Mouse (Mus musculus): ENCODE results near the gene Trip10. TPM values are rescaled to one million over a fixed set of nuclear protein-coding genes. Genes with fewer than 3 reads are reported as not detected.

Gene Trip10
- polyA plus RNA-seq, 1 experiment, result 26.4 TPM

DNA sequence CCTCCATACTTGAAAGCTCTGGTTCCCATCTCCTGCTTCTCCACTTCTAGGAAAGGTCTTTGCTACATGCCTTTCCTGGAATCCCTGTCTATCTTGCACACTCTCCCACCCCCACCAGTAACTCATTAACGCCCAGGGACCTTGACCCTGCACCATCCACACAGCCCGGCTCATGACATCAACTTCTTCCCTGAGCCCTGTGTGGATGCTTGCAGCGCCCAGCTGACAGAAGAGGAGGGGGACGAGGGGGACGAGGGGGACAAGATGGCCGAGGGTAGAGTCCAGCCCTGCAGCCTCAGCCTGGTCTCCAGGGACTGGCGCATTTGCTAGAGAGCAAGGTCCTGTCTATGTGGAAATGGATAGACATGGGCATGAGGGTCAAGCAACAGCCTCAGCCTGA lies 16.2 kb upstream of the Trip10 start:
- no peak for DNase-seq (ENCODE audit: low read depth, low spot score)
- 22% methylated on average over 7 of the region's 7 CpGs for WGBS

DNA sequence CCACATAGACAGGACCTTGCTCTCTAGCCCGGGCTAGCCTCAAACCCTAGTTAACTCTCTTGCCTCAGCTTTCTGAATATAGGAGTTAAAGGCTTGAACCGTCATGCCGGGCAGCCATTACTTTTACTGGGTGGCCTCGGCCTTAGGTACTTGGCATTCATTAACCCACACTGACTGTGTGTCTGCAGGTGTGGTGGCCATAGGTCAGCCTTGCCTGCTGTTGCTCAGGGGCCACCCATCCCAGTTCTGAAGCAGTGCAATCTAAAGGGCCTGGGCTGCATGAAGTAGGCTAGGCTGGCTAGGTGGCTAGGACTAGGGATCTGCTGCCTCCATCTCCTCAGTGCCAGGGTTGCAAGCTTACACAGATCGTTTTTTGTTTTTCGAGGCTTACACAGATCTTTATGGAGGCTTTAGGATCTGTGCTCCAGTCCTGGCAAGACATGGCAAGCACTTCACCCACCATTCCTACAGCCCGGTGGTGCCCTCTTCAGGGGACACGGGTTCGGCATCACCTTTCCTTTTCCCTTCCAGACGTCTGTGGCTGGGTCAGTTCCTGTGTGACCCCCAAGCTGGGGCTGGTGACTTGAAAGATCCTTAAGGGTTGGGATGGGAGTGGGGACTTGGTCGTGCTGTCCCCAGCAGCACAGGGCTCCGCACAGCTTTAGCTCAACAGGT lies 14.9 kb upstream of the Trip10 start:
- WGBS, result 38% methylated on average over 12 of the region's 12 CpGs
- no peak for DNase-seq (ENCODE audit: low read depth, low spot score)

DNA sequence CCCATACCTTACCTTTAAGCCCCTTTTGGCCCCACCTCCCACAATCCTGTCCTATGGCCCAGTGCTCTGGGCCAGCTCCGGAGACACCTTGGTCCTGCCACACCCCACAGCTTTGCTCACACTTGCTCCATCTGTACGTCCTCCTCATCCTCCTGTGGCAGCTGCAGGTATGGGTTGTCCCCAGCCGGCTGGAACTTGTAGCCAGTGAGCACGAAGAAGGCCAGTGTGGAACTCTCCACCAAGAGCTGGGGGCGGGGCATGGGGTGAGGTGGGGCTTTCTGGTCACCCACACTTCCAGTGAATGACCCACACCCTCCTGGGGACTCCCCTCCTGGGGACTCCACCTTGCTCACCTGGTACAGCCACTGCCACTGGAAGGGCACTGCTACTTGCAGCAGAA lies 13.5 kb upstream of the Trip10 start:
- no peak for DNase-seq (ENCODE audit: low read depth, low spot score)
- 69% methylated on average over 5 of the region's 5 CpGs for WGBS

DNA sequence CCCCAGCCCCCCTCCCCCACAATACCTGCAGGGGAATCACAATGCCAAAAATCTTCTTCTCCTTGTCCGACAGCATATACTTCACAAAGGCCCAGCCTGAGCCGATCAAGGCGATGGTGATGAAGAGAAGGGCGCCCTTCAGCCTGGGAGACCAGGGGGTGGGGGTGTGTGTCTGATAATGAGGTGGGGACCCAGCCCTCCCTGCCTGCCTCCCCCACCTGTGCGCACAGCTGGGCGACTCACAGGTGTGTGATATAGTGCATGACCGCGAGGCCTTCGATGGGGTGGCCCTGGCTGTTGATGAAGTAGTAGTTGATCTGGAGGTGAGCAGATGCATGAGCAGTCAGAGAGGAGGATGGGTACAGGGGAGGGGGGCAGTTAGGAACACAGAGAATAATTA lies 12.1 kb upstream of the Trip10 start:
- 92% methylated on average over 9 of the region's 9 CpGs for WGBS
- DNase-seq (ENCODE audit: low read depth, low spot score), result no peak

DNA sequence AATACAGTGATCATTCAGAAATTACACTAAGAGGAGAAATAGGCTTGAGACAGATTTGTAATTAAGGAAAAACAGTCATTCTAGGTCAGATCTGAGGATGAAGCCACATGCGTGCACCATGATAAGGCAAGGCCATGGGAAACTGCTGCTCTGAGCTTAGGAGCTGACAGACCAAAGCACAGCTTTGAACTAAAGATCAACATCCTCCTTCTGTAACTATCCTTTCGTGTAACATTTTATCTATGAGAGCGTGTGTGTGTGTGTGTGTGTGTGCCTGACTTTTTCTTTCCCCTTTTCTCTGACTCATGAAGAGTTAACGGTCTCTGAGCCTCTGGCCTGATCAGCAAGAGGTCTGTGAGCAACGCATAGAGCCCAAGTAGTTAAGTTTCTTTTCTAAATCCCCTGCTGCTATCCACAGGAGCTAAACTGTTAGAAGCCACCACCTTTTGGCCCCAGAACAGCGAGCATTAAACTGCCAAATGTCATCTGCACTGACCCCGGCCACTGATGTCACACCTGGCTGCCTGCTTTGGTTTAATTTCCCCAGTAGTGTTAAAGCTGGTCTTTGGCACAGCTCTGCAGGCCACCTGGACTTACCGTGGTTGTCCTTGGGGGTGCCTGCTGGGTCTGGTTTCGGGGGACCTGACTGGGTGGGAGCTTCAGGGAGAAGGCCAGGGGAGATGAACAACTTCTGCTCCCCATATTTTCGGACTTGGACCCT lies 5.4 kb upstream of the Trip10 start:
- no peak for DNase-seq (ENCODE audit: low read depth, low spot score)
- 87% methylated on average over 10 of the region's 10 CpGs for WGBS

DNA sequence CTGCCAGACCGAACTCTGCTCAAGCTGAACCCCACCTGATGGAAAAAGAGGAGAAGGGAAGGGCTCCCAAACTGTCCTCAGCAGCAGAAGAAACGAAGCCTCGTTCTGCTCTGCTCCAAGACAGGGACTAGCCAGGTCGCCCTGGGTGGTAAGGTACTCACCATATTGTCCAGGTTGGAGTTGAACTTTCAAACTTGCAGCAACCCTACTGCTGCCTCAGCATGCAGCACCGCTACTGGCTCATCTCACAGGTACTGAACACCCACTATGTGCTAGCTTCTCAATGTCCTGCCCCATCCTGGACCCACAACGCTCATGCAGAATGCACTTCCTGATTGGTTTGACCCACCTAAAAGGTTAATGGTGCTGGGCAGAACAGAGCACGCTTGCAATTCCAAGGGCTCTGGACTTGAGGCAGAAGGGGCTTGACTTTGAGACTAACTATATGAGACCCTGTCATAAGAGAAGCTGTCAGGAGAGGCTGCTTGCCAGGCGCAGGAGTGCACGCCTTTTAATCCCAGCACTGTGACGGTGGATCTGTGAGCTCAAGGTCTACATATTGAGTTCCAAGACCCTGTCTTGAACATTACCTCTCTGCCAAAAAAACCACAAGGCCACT lies 3.8 kb upstream of the Trip10 start:
- 87% methylated on average over 10 of the region's 10 CpGs for WGBS
- no peak for DNase-seq (ENCODE audit: low read depth, low spot score)

DNA sequence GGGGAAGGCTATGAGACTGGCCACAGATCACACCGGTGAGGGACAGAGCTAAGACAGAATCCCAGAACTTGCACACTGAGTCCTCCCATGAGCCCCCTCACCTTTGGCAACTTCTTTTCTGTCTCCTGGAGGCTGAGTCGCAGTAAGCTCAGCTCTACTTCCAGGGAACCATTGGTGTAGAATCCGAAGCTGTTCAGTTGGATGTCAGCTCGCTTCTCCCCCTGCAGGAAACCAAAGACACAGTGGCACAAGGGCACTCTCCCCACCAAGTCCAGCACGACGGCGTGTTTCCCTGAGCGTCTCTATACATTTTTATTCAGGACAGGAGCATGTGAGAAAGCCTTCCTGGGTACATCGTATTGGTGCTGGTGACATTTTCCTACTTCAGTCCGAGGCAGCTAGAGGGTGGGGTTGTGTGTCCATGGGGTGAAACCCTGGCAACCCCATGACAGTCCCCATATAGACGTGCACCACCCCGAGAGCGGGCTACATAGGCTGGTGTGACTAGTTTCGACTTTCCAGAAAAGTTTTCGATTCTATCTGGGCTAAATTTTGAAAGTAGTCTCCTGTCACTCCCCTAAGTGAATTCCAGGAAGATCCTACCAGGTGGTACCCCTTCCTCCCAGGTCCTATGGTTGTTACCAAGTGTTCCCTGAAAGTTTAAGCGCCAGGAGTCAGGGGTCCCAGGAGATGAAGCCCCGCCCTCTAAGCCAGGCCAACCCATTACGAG lies 2.4 kb upstream of the Trip10 start:
- 3% methylated on average over 18 of the region's 18 CpGs for WGBS
- no peak for DNase-seq (ENCODE audit: low read depth, low spot score)

DNA sequence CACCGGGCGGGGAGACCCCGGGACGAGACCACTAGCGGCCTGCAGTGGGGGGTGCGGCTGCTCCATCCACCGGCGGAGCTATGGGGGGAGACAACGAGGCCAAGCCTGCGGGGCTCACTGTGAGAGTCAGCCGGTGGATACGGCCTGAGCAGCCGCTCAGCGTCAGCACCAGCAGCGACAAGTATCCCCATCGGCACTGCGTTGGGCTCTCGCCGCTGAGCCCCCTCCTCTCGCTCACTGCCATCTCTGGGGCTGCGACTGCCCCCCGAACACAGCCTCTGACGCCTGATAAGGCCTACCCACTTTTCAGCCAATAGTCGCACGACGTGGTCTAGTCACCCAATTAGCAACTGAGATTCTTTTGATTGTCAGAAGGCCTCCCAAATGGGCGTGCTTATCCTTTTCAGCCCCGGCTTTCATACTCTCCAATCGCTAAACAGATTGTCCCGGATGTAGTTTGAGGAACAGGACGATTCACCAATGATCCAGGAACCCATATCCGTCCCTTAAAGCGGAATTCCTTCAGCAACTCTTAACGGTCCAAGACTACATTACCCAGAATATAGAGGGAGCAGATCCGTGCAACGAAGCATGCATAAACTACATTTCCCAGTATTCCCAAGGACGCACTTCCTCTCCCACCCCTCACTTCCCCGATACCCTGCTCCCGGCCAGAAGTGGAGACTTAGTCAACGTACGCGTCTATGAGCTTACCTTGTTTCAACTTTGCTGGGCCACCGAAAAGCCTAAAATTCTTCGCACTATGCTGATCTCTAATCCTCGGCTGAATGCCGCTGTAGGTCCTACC lies 1.7 kb upstream of the Trip10 start:
- DNase-seq (ENCODE audit: low read depth, low spot score), result peak; percentile 99
- under 1% methylated on average over 46 of the region's 46 CpGs for WGBS

DNA sequence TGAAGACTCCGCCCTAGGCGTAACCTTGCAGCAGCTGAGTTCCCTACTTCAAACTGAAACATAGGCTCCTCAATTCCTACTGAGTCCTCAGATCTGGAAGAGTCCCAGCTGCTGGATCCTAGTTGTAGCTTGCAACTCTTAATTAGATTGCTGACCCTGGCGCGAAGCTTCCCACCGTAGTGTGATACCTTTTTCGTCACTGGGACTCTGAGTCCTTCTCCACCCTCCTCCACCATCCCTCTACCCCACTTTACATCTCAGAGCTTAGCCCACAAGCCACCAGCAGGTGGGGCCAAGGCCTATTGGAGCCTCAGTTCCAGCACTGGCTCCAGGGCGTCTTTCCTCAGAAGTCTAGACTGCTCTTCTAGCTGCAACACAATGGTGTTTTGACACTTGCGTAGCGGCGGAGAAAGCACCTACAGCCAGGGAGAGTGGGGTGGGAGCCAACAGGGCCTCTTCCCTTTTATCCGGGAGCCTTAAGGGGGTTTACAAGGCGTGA lies 1.0 kb upstream of the Trip10 start, which contains the start of gene Gpr108:
Gpr108 (minus strand) TSS at position 246 of the 499 bp plus-strand sequence.
- 0% methylated on average over 12 of the region's 12 CpGs for WGBS
- DNase-seq (ENCODE audit: low read depth, low spot score), result peak; percentile 81

DNA sequence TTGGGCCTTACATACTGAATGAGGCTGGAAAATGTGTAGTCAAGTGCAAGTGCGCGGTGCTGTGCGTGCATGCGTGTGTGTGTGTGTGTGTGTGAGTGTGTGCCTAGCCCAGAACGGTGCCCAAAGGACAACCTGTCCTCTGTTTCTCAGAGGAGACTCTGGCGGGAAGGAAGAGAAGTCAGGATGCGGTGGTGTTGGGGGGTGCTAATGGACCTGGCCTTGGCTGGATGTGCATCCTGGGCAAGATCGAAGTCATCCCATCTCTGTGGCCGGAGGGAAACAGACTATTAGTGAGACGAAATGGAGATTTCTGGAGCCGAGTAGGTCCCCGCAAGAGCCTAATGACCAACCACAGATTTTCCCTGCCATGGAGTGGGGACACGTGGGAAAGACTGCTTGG lies 484 bp upstream of the Trip10 start:
- 5% methylated on average over 13 of the region's 13 CpGs for WGBS
- no peak for DNase-seq (ENCODE audit: low read depth, low spot score)

DNA sequence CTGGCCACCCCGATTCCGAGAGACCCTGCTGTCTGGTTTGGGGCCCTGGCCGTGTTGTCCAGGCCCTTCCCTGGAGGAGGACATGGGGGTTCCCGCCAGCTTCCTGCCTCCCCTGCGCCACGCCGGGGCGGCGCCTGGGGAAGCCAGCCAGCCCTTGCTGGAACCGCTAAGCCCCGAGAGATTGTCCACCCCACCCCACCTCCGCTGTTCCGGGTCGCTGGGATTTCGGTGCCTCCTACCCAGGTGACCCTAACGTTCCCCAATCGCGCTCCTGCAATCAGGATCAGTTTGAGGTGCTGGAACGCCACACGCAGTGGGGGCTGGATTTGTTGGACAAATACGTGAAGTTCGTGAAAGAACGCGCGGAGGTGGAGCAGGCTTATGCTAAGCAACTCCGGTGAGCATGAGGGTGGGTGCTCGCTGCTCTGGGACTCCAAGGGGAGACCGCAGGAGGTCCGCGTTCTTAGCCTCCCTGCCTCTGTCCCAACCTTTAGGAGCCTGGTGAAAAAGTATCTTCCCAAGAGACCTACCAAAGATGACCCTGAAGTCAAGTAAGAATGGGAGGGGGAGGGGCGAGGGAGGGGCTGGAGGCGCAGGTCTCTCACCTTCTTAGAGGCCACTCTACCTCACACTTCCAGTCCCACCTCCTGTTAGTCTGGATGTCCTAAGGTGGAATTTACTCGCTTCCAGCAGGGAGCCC lies 1.4 kb downstream of the Trip10 start:
- no peak for DNase-seq (ENCODE audit: low read depth, low spot score)
- WGBS, result 6% methylated on average over 33 of the region's 33 CpGs

DNA sequence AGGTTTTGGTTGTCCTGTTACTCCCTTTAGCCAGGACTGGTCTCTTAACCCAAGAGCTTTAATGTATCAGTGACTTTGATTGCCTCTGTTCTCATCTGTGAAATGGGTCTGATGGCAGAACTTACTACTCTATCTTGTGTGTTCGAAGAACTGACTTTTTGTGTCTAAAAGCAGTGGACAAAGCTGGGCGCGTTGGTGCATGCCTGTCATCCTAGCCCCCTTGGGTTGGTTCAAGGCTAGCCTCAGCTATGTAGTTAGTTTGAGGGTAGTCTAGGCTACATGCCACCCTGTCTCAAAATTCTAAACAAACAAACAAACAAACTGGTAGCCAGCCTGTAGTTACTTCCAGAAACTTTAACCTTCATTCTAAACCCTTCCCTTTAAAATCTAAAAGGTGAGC lies 2.2 kb downstream of the Trip10 start:
- DNase-seq (ENCODE audit: low read depth, low spot score), result no peak
- 94% methylated on average over 3 of the region's 3 CpGs for WGBS

DNA sequence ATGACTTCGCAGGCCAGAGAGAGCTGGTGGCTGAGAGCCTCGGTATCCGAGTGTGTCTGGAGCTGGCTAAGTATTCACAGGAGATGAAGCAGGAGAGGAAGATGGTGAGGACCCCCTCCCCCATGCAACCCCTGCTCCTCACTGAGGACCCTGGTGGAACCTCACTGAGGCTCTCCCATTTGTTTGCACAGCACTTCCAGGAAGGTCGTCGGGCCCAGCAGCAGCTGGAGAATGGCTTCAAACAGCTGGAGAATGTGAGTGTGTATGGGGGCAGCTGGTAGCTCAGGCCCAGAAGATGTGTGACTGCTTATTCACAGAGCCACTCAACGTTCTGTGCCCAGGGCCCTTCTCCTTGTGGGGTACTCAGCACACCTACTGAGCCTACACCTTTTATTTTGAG lies 4.1 kb downstream of the Trip10 start:
- 55% methylated on average over 6 of the region's 6 CpGs for WGBS
- DNase-seq (ENCODE audit: low read depth, low spot score), result no peak

DNA sequence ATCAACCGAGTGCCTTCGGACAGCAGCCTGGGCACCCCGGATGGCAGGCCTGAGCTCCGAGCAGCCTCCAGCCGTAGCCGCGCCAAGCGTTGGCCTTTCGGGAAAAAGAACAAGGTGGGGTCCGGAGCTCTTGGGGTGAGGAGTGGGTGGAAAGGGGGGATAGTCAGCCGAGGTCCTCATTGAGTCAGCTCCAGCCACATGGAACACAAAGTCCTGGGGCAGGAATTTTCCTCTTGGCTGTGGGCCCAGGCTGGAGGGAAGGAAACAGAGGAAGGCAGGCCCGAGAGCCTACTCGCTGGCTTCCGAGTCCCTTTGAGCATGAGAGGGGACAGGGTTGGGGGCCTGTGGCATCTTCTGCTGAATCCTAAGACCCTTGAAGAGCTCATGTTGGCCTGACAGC lies 6.1 kb downstream of the Trip10 start:
- 82% methylated on average over 14 of the region's 14 CpGs for WGBS
- no peak for DNase-seq (ENCODE audit: low read depth, low spot score)

DNA sequence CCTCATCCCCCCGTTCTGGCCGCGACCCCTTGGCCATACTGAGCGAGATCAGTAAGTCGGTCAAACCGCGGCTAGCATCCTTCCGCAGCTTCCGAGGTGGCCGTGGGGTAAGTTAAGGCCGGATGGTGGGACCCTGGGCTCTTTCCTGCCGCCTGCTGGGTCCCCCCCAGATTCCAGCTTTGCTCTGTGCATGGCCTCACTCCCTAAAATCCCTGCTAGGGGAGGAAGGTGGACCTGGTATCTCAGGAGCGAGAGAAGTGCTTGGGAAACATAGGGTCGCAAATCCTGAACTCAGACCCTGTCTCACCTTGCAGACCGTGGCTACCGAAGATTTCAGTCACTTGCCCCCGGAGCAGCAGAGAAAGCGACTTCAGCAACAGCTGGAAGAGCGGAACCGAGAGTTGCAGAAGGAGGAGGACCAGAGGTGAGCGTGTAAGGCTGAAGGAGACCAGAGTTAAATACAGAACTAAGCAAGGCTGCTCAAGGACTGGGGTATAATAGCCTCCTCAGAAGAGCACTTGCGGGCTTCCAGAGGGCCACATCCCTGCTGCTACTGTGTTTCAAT lies 7.7 kb downstream of the Trip10 start:
- WGBS, result 95% methylated on average over 22 of the region's 22 CpGs

DNA sequence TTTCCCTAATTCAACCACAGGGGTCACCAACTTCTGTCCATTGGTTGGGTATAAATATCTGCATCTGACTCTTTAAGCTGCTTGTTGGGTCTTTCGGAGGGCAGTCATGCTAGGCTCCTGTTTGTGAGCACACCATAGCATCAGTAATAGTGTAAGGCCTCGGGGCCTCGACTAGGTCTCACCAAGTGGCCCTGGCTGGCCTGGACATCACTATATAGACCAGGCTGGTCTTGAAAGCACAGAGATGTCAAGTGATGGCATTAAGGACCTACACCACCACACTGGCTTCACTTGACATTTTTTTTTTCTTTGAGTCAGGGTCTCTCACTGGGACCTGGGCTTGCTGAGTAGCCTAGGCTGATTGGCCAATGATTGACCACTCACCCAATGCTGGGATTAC lies 8.9 kb downstream of the Trip10 start:
- WGBS, result 97% methylated on average over 3 of the region's 3 CpGs
- DNase-seq (ENCODE audit: low read depth, low spot score), result no peak

More for the DNA sequence above, 7.7 kb downstream of the Trip10 start:
- DNase-seq (ENCODE audit: low read depth, low spot score), result no peak

DNA sequence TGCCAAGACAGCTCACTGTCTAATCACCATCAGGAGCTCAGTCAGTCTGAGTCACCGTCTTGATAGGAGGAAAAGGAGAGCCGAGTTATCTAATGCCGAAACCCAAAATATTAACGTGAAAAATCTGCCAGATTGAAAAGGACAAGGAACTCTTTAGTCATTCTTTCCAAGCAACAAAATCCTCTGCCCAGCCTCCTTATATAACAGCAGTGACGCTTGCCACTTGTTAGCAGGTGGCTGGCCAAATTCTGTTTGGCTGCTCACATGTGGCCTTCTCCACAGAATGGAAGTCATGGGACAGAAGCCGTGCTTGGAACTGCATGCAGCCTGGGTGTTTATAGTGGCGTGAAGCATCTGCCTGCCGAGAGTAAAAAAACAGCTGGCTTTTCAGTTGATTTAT lies 10.5 kb downstream of the Trip10 start:
- DNase-seq (ENCODE audit: low read depth, low spot score), result no peak
- WGBS, result 74% methylated on average over 8 of the region's 8 CpGs

DNA sequence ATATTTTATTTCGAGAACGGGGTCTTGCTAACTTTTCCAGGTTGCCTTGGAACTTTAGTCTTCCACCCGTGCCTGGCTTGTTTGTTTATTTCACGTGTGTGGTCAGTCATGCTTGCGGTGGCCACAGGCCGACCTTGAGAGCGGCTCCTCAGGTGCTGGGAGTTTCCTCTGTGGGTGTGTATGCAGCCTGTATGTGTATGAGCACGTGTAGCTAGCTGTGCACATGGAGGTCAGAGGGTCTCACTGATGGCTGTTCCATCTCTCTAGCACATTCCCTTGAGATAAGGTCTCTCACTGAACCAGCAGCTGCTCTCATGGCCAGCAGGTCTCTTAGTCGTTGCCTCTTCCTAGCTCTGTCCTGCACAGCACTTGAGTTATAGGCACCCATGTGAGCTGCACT lies 11.1 kb downstream of the Trip10 start:
- WGBS, result 83% methylated on average over 9 of the region's 9 CpGs
- DNase-seq (ENCODE audit: low read depth, low spot score), result no peak

Measured in large intestine, adult 2 months (tissue).